ENCODE assay signal across 8 mouse cellular contexts in genomic region chr5:149183721-149184103, GRCm38 (mm10). TPM values are rescaled to one million over a fixed set of nuclear protein-coding genes. Genes with fewer than 3 reads are reported as not detected.
DNase-seq lines count a peak whose midpoint lies in the region; ATAC-seq and TF ChIP-seq lines count a peak whose summit lies in the region.

No protein-coding gene starts in this region.

- no peak; a peak in 1 of 4 replicates for TF ChIP-seq POLR2A in MEL (IDR thresholded peaks at IDR 0.05; ENCODE audit: control insufficient read depth in 1 of 2, insufficient read depth in 1 of 2, low read depth in 1 of 2, low read length in 2 of 2, poor library complexity in 1 of 2)

- H3K36me3 ChIP-seq in heart, embryonic 16.5 days (ENCODE audit: control insufficient read depth, insufficient read depth), result no peaks in the 10 kb centered on the region
- H3K36me3 ChIP-seq in MEL (ENCODE audit: control insufficient read depth in 1 of 2, insufficient read depth in 2 of 2, low read length in 2 of 2), result peaks cover 20 to 50% of the 10 kb centered on the region in 2 experiments
- no peaks in the 10 kb centered on the region for H3K36me3 ChIP-seq in hindbrain, embryonic 11.5 days (ENCODE audit: control insufficient read depth, insufficient read depth, low read length)

- peak overlapping the region; percentile 100 for H3K27ac ChIP-seq in heart, embryonic 16.5 days (ENCODE audit: low read length)
- peak overlapping the region; percentile 94 for H3K27ac ChIP-seq in MEL (ENCODE audit: control insufficient read depth, low read depth, low read length)
- H3K27ac ChIP-seq in hindbrain, embryonic 11.5 days (ENCODE audit: low read depth, low read length), result peak overlapping the region; percentile 92

- peak overlapping the region; percentile 74 for H3K4me2 ChIP-seq in heart, embryonic 16.5 days (ENCODE audit: low read depth, low read length)
- H3K4me2 ChIP-seq in hindbrain, embryonic 11.5 days (replicated peaks; ENCODE audit: low read depth, low read length), result peak overlapping the region; percentile 54

- intact Hi-C loops in gastrocnemius, postnatal 14 days (cut with DNase I; ENCODE audit: low total_unique reads), result loop anchor here (5.0 kb wide), 1 partner anchor 131 kb away; no protein-coding TSS in a partner anchor

- TF ChIP-seq RAD21 in MEL (IDR thresholded peaks at IDR 0.05; ENCODE audit: low read depth, low read length), result no peak

- H3K79me2 ChIP-seq in MEL (ENCODE audit: control insufficient read depth, insufficient read depth, low read length, poor library complexity), result peaks cover 38% of the 10 kb centered on the region

- under 1% methylated on average over 13 of the region's 13 CpGs for WGBS in heart, embryonic 16.5 days
- WGBS in hindbrain, embryonic 11.5 days, result under 1% methylated on average over 13 of the region's 13 CpGs

- H3K4me3 ChIP-seq in heart, embryonic 16.5 days (ENCODE audit: low read length), result peak overlapping the region; percentile 79
- H3K4me3 ChIP-seq in MEL (ENCODE audit: control insufficient read depth in 1 of 2, insufficient read depth in 1 of 2, low read depth in 2 of 2, low read length in 2 of 2), result peak overlapping the region; percentile 65 to 80
- H3K4me3 ChIP-seq in hindbrain, embryonic 11.5 days (ENCODE audit: low read depth, low read length), result peak overlapping the region; percentile 57

- H3K9ac ChIP-seq in heart, embryonic 16.5 days (ENCODE audit: low read length), result peak overlapping the region; percentile 92
- peak overlapping the region; percentile 89 for H3K9ac ChIP-seq in MEL (ENCODE audit: control insufficient read depth, low read depth, low read length, poor library complexity, severe bottlenecking)
- H3K9ac ChIP-seq in hindbrain, embryonic 11.5 days (ENCODE audit: low read depth, low read length), result peak overlapping the region; percentile 86

- H3K9me3 ChIP-seq in heart, embryonic 16.5 days (replicated peaks; ENCODE audit: control insufficient read depth, low read length), result no peaks in the 10 kb centered on the region
- H3K9me3 ChIP-seq in MEL (replicated peaks; ENCODE audit: insufficient read depth, low read length), result no peaks in the 10 kb centered on the region
- H3K9me3 ChIP-seq in hindbrain, embryonic 11.5 days (ENCODE audit: control insufficient read depth, low read length), result no peaks in the 10 kb centered on the region

- TF ChIP-seq CTCF in MEL (IDR thresholded peaks at IDR 0.05 in 2 of 3, conservative IDR thresholded peaks at IDR 0.05 in 1 of 3; ENCODE audit: control insufficient read depth in 1 of 3, insufficient read depth in 1 of 3, low read depth in 2 of 3, low read length in 3 of 3, poor library complexity in 1 of 3, severe bottlenecking in 1 of 3), result no peak

- no peak for DNase-seq in heart, postnatal 4 days
- no peak for DNase-seq in MEL (ENCODE audit: low read depth, low spot score)
- no peak for DNase-seq in hindbrain, embryonic 11.5 days (ENCODE audit: low spot score)
- DNase-seq in gastrocnemius, postnatal 14 days, result no peak
- no peak for DNase-seq in spleen, postnatal 10 days (ENCODE audit: low spot score in 2 of 2)
- DNase-seq in gastrocnemius, adult 8-10 months (ENCODE audit: low spot score in 2 of 2), result no peak

- peak; percentile 40 to 44; a peak in 3 of 4 replicates for TF ChIP-seq EP300 in MEL (IDR thresholded peaks at IDR 0.05; ENCODE audit: low read depth in 1 of 2, low read length in 2 of 2)

- peak; percentile 58 for ATAC-seq in heart, embryonic 16.5 days (replicated peaks; ENCODE audit: extremely low read depth, insufficient read depth, low FRiP score)
- no peak for ATAC-seq in hindbrain, embryonic 11.5 days (ENCODE audit: low FRiP score)
- ATAC-seq in megakaryocyte-erythroid progenitor cell, adult 5-6 weeks (replicated peaks; ENCODE audit: low FRiP score, low TSS enrichment, poor library complexity, severe bottlenecking), result peak; percentile 66

- no peaks in the 10 kb centered on the region for H3K27me3 ChIP-seq in heart, embryonic 16.5 days (ENCODE audit: control insufficient read depth, insufficient read depth, low read length)
- H3K27me3 ChIP-seq in MEL (ENCODE audit: control insufficient read depth in 1 of 2, insufficient read depth in 2 of 2, low read length in 2 of 2), result no peaks in the 10 kb centered on the region
- H3K27me3 ChIP-seq in hindbrain, embryonic 11.5 days (ENCODE audit: control insufficient read depth, insufficient read depth, low read length), result no peaks in the 10 kb centered on the region

- peaks cover 19% of the 10 kb centered on the region for H3K4me1 ChIP-seq in heart, embryonic 16.5 days (ENCODE audit: control insufficient read depth, insufficient read depth, low read length)
- H3K4me1 ChIP-seq in MEL (ENCODE audit: control insufficient read depth in 1 of 2, insufficient read depth in 2 of 2, low read length in 2 of 2), result peaks cover 16 to 23% of the 10 kb centered on the region in 2 experiments
- 0 out of 2 replicates have a peak, but pooled peaks cover 5% of the 10 kb centered on the region for H3K4me1 ChIP-seq in hindbrain, embryonic 11.5 days (replicated peaks; ENCODE audit: control insufficient read depth, insufficient read depth, low read length)

TF ChIP-seq in MEL, 35 proteins besides CTCF, POLR2A, EP300 and RAD21 (continues in another document):
- no peak for TF ChIP-seq BHLHE40 (IDR thresholded peaks at IDR 0.05; ENCODE audit: borderline replicate concordance, low read depth, low read length)
- no peak for TF ChIP-seq ZKSCAN1 (IDR thresholded peaks at IDR 0.05; ENCODE audit: low read depth, low read length)
- TF ChIP-seq CHD1 (IDR thresholded peaks at IDR 0.05; ENCODE audit: low read depth, low read length), result no peak; the same call in none of the 2 replicates
- 0 out of 4 replicates have a peak, but pooled peaks of 1 of the 2 experiments have one; percentile 23 for TF ChIP-seq USF2 (IDR thresholded peaks at IDR 0.05; ENCODE audit: borderline replicate concordance in 1 of 2, insufficient read depth in 1 of 2, low read depth in 1 of 2, low read length in 2 of 2)
- TF ChIP-seq POLR2AphosphoS5 (IDR thresholded peaks at IDR 0.05; ENCODE audit: borderline replicate concordance, low read depth, low read length), result peak; percentile 73; the same call in 1 of the 2 replicates
- no peak for TF ChIP-seq GABPA (IDR thresholded peaks at IDR 0.05; ENCODE audit: low read depth, low read length)
- TF ChIP-seq KAT2A (conservative IDR thresholded peaks at IDR 0.05; ENCODE audit: low read depth, low read length), result peak; percentile 44; the same call in 1 of the 2 replicates
- TF ChIP-seq CHD2 (IDR thresholded peaks at IDR 0.05; ENCODE audit: low read length), result peak; percentile 27; the same call in 1 of the 2 replicates
- no peak for TF ChIP-seq TAL1 (IDR thresholded peaks at IDR 0.05; ENCODE audit: low read length)
- no peak; the same call in 1 of the 2 replicates for TF ChIP-seq ZNF384 (IDR thresholded peaks at IDR 0.05; ENCODE audit: low read depth, low read length)
- 0 out of 2 replicates have a peak, but pooled peaks have one; percentile 71 for TF ChIP-seq E2F4 (IDR thresholded peaks at IDR 0.05; ENCODE audit: borderline replicate concordance, low read depth, low read length)
- no peak for TF ChIP-seq GATA1 (IDR thresholded peaks at IDR 0.05; ENCODE audit: low read depth, low read length)
- TF ChIP-seq MXI1 (IDR thresholded peaks at IDR 0.05; ENCODE audit: low read depth, low read length), result peak; percentile 68; the same call in 1 of the 2 replicates
- no peak for TF ChIP-seq ZC3H11A (IDR thresholded peaks at IDR 0.05; ENCODE audit: low read depth, low read length)
- no peak for TF ChIP-seq HCFC1 (IDR thresholded peaks at IDR 0.05; ENCODE audit: low read depth, low read length)
- TF ChIP-seq JUND (IDR thresholded peaks at IDR 0.05; ENCODE audit: low read depth, low read length), result no peak; the same call in 1 of the 2 replicates
- no peak for TF ChIP-seq NELFE (IDR thresholded peaks at IDR 0.05; ENCODE audit: low read depth, low read length)
- TF ChIP-seq SMC3 (IDR thresholded peaks at IDR 0.05; ENCODE audit: low read depth, low read length), result peak; percentile 15; the same call in 1 of the 2 replicates
- no peak for TF ChIP-seq TBP (IDR thresholded peaks at IDR 0.05; ENCODE audit: low read depth, low read length)
- no peak; the same call in 1 of the 2 replicates for TF ChIP-seq TCF12 (IDR thresholded peaks at IDR 0.05; ENCODE audit: low read depth, low read length)
- TF ChIP-seq MAX (IDR thresholded peaks at IDR 0.05; ENCODE audit: low read length), result peak; percentile 57; the same call in 1 of the 2 replicates
- no peak for TF ChIP-seq NRF1 (IDR thresholded peaks at IDR 0.05; ENCODE audit: insufficient read depth, low read depth, low read length, poor library complexity, severe bottlenecking)
- 0 out of 2 replicates have a peak, but pooled peaks have one; percentile 12 for TF ChIP-seq MAFK (IDR thresholded peaks at IDR 0.05; ENCODE audit: borderline replicate concordance, low read depth, low read length)

RNA-seq across cellular contexts. Expression of gene Uspl1, which starts 0.4 kb away (rescaled TPM):
- 28.0 and 29.2 TPM in 2 replicates for polyA plus RNA-seq in heart, embryonic 16.5 days (2015; fragmentation: Nextera tagmentation; extraction: Ambion mirVana)
- total RNA-seq in heart, postnatal 4 days (2021), result 10 to 100 TPM; 24.6 to 25.1 TPM
- total RNA-seq in MEL (2012; rRNA removed), result 84.2 and 94.4 TPM in 2 replicates
- 100 to 1,000 TPM in 1 of 2 experiments, 10 to 100 TPM in 1; 68.5 to 179 TPM for polyA plus RNA-seq in MEL (2012; ENCODE audit: insufficient read depth in 1 of 2, insufficient read length in 2 of 2, low read depth in 1 of 2, low replicate concordance in 2 of 2, missing spikeins in 1 of 2)
- polyA plus RNA-seq in hindbrain, embryonic 11.5 days (2014; fragmentation: Nextera tagmentation; extraction: Ambion mirVana), result 73.7 and 79.9 TPM in 2 replicates
- 62.8 and 64.3 TPM in 2 replicates for total RNA-seq in megakaryocyte-erythroid progenitor cell, adult 5-6 weeks (2014; fragmentation: Nextera tagmentation)
- 56.6 and 66.9 TPM in 2 replicates for total RNA-seq in megakaryocyte-erythroid progenitor cell, adult 5-6 weeks (2017)
- 10 to 100 TPM; 18.9 to 20.4 TPM for total RNA-seq in gastrocnemius, postnatal 14 days (2021)
- 10 to 100 TPM; 29.8 to 41.7 (median 32.2) TPM for total RNA-seq in gastrocnemius, adult 8-10 months (2022)

RNA-seq across cellular contexts. Expression of gene Hmgb1, which starts 0.6 kb away (rescaled TPM):
- 624 and 757 TPM in 2 replicates for polyA plus RNA-seq in heart, embryonic 16.5 days (2015; fragmentation: Nextera tagmentation; extraction: Ambion mirVana)
- 100 to 1,000 TPM; 236 to 264 TPM for total RNA-seq in heart, postnatal 4 days (2021)
- total RNA-seq in MEL (2012; rRNA removed), result 678 and 686 TPM in 2 replicates
- polyA plus RNA-seq in MEL (2012; ENCODE audit: insufficient read depth in 1 of 2, insufficient read length in 2 of 2, low read depth in 1 of 2, low replicate concordance in 2 of 2, missing spikeins in 1 of 2), result 100 to 1,000 TPM in 1 of 2 experiments, not detected in 1; 600 TPM
- 1,633 and 1,649 TPM in 2 replicates for polyA plus RNA-seq in hindbrain, embryonic 11.5 days (2014; fragmentation: Nextera tagmentation; extraction: Ambion mirVana)
- total RNA-seq in megakaryocyte-erythroid progenitor cell, adult 5-6 weeks (2014; fragmentation: Nextera tagmentation), result 800 and 835 TPM in 2 replicates
- 1,093 and 1,199 TPM in 2 replicates for total RNA-seq in megakaryocyte-erythroid progenitor cell, adult 5-6 weeks (2017)
- total RNA-seq in gastrocnemius, postnatal 14 days (2021), result 100 to 1,000 TPM; 125 to 131 TPM
- 100 to 1,000 TPM in 3 of 4 experiments, 10 to 100 TPM in 1; 90.7 to 109 (median 107) TPM for total RNA-seq in gastrocnemius, adult 8-10 months (2022)
